ENCODE assay signal across 9 mouse cellular contexts in genomic region chr5:137738516-137738915, GRCm38 (mm10). TPM values are rescaled to one million over a fixed set of nuclear protein-coding genes. Genes with fewer than 3 reads are reported as not detected.
DNase-seq lines count a peak whose midpoint lies in the region; ATAC-seq and TF ChIP-seq lines count a peak whose summit lies in the region.
"Had no signal": no experiment of that assay in that cellular context is flagged by ENCODE, and none has a peak within 500 bp of the region (broad histone marks: within the 10 kb centered on the region; RNA-seq: fewer than 3 reads in every experiment).

No protein-coding gene starts in this region.

- H3K27me3 ChIP-seq in hindbrain, embryonic 10.5 days (ENCODE audit: insufficient read depth, poor library complexity, severe bottlenecking): peaks cover 9% of the 10 kb centered on the region; the same call in 1 of the 2 replicates
- no peaks in the 10 kb centered on the region for H3K27me3 ChIP-seq in neural tube, embryonic 14.5 days (ENCODE audit: control insufficient read depth, insufficient read depth, low read length)

- TF ChIP-seq CTCF in layer of hippocampus, adult 2 months (conservative IDR thresholded peaks at IDR 0.05): peak; percentile 69

- peaks cover 44% of the 10 kb centered on the region for H3K36me3 ChIP-seq in hindbrain, embryonic 10.5 days
- peaks cover 16% of the 10 kb centered on the region; the same call in 1 of the 2 replicates for H3K36me3 ChIP-seq in neural tube, embryonic 14.5 days (ENCODE audit: control insufficient read depth, insufficient read depth, low read length)

- H3K9me3 ChIP-seq in hindbrain, embryonic 10.5 days: 0 out of 2 replicates have a peak, but pooled peaks cover 3% of the 10 kb centered on the region
- no peaks in the 10 kb centered on the region for H3K9me3 ChIP-seq in neural tube, embryonic 14.5 days (ENCODE audit: control insufficient read depth, low read length)

- DNase-seq in layer of hippocampus, adult 2 months (ENCODE audit: low spot score in 2 of 2): no peak
- DNase-seq in layer of hippocampus, adult 11-12 months (ENCODE audit: low spot score): no peak
- peak; percentile 57 for DNase-seq in adipocyte (ENCODE audit: low spot score)
- no peak for DNase-seq in hindbrain, embryonic 10.5 days (ENCODE audit: low spot score)
- DNase-seq in gastrocnemius, postnatal 4 days (ENCODE audit: low spot score in 2 of 2): no peak
- no peak for DNase-seq in left cerebral cortex, postnatal 14 days (ENCODE audit: low spot score in 2 of 2)
- no peak for DNase-seq in lung, postnatal 36 days
- DNase-seq: right cerebral cortex, postnatal 25 days had no signal

- WGBS in hindbrain, embryonic 10.5 days: 55% methylated on average over 5 of the region's 5 CpGs
- 30% methylated on average over 5 of the region's 5 CpGs for WGBS in neural tube, embryonic 14.5 days

- H3K4me3 ChIP-seq in layer of hippocampus, adult 2 months: no peak overlapping the region
- H3K4me3 ChIP-seq in hindbrain, embryonic 10.5 days: peak overlapping the region; percentile 74; the same call in 1 of the 2 replicates
- no peak overlapping the region for H3K4me3 ChIP-seq in neural tube, embryonic 14.5 days (ENCODE audit: low read depth, low read length)

- H3K4me1 ChIP-seq in hindbrain, embryonic 10.5 days (replicated peaks): peaks cover 73% of the 10 kb centered on the region
- H3K4me1 ChIP-seq in neural tube, embryonic 14.5 days (ENCODE audit: control insufficient read depth, insufficient read depth, low read length): peaks cover 54% of the 10 kb centered on the region

- intact Hi-C loops in left cerebral cortex, postnatal 14 days (cut with DNase I): loop anchor here (5.0 kb wide), 1 partner anchor 56 kb away; the partner anchor contains the start of gene Agfg2

- peak overlapping the region; percentile 90 for H3K4me2 ChIP-seq in neural tube, embryonic 14.5 days (ENCODE audit: low read depth, low read length)

- H3K9ac ChIP-seq in neural tube, embryonic 14.5 days (replicated peaks; ENCODE audit: low read depth, low read length): no peak overlapping the region; the same call in 1 of the 2 replicates

- ATAC-seq in neural tube, embryonic 14.5 days (ENCODE audit: low read depth): no peak

- H3K27ac ChIP-seq in layer of hippocampus, adult 2 months: peak overlapping the region; percentile 89; the same call in 1 of the 2 replicates
- H3K27ac ChIP-seq in hindbrain, embryonic 10.5 days: peak overlapping the region; percentile 94; the same call in 1 of the 2 replicates
- H3K27ac ChIP-seq in neural tube, embryonic 14.5 days (ENCODE audit: low read depth, low read length): peak overlapping the region; percentile 12; the same call in 1 of the 2 replicates

RNA-seq across cellular contexts. Expression of gene Nyap1, which starts 2.9 kb away (rescaled TPM):
- total RNA-seq in layer of hippocampus, adult 2 months (2021): 10 to 100 TPM; 70.4 to 72.5 TPM
- 4.7 and 9.5 TPM in 2 replicates for polyA plus RNA-seq in hindbrain, embryonic 10.5 days (2016; fragmentation: Nextera tagmentation; extraction: Ambion mirVana)
- polyA plus RNA-seq in neural tube, embryonic 14.5 days (2014; fragmentation: Nextera tagmentation; extraction: Ambion mirVana): 13.6 and 22.3 TPM in 2 replicates
- total RNA-seq in gastrocnemius, postnatal 4 days (2021): 1 to 10 TPM in 1 of 2 experiments, under 1 TPM in 1; 0.73 to 1.2 TPM
- total RNA-seq in left cerebral cortex, postnatal 14 days (2021): 10 to 100 TPM; 78.5 to 83.4 TPM

RNA-seq across cellular contexts. Expression of gene Tsc22d4, which starts 7.0 kb away (rescaled TPM):
- 100 to 1,000 TPM; 160 to 174 TPM for total RNA-seq in layer of hippocampus, adult 2 months (2021)
- 82.5 and 86.0 TPM in 2 replicates for polyA plus RNA-seq in hindbrain, embryonic 10.5 days (2016; fragmentation: Nextera tagmentation; extraction: Ambion mirVana)
- polyA plus RNA-seq in neural tube, embryonic 14.5 days (2014; fragmentation: Nextera tagmentation; extraction: Ambion mirVana): 80.1 and 85.1 TPM in 2 replicates
- 100 to 1,000 TPM; 162 to 187 TPM for total RNA-seq in gastrocnemius, postnatal 4 days (2021)
- total RNA-seq in left cerebral cortex, postnatal 14 days (2021): 100 to 1,000 TPM; 169 to 181 TPM

RNA-seq across cellular contexts. Expression of gene Ppp1r35, which starts 40.1 kb away (rescaled TPM):
- 10 to 100 TPM; 19.8 to 25.4 TPM for total RNA-seq in layer of hippocampus, adult 2 months (2021)
- polyA plus RNA-seq in hindbrain, embryonic 10.5 days (2016; fragmentation: Nextera tagmentation; extraction: Ambion mirVana): 51.4 and 78.3 TPM in 2 replicates
- 37.8 and 43.7 TPM in 2 replicates for polyA plus RNA-seq in neural tube, embryonic 14.5 days (2014; fragmentation: Nextera tagmentation; extraction: Ambion mirVana)
- 10 to 100 TPM; 14.5 to 15.8 TPM for total RNA-seq in gastrocnemius, postnatal 4 days (2021)
- 10 to 100 TPM; 26.0 to 29.2 TPM for total RNA-seq in left cerebral cortex, postnatal 14 days (2021)

RNA-seq across cellular contexts. Expression of gene Mepce, which starts 48.9 kb away (rescaled TPM):
- 10 to 100 TPM; 43.6 to 49.2 TPM for total RNA-seq in layer of hippocampus, adult 2 months (2021)
- polyA plus RNA-seq in hindbrain, embryonic 10.5 days (2016; fragmentation: Nextera tagmentation; extraction: Ambion mirVana): 12.6 TPM in 2 replicates
- polyA plus RNA-seq in neural tube, embryonic 14.5 days (2014; fragmentation: Nextera tagmentation; extraction: Ambion mirVana): 13.1 and 17.0 TPM in 2 replicates
- total RNA-seq in gastrocnemius, postnatal 4 days (2021): 10 to 100 TPM; 25.0 to 34.2 TPM
- 10 to 100 TPM; 29.2 to 30.2 TPM for total RNA-seq in left cerebral cortex, postnatal 14 days (2021)

RNA-seq across cellular contexts. Expression of gene Zcwpw1, which starts 49.1 kb away (rescaled TPM):
- total RNA-seq in layer of hippocampus, adult 2 months (2021): 1 to 10 TPM; 5.7 to 8.1 TPM
- polyA plus RNA-seq in hindbrain, embryonic 10.5 days (2016; fragmentation: Nextera tagmentation; extraction: Ambion mirVana): 11.9 and 13.9 TPM in 2 replicates
- 11.2 and 13.9 TPM in 2 replicates for polyA plus RNA-seq in neural tube, embryonic 14.5 days (2014; fragmentation: Nextera tagmentation; extraction: Ambion mirVana)
- 1 to 10 TPM; 4.3 to 5.6 TPM for total RNA-seq in gastrocnemius, postnatal 4 days (2021)
- 1 to 10 TPM; 4.4 to 7.4 TPM for total RNA-seq in left cerebral cortex, postnatal 14 days (2021)

Comparison
In these comparisons a context has a peak if more than half of its experiments do, and no peak if none do; other contexts are left out.
1. H3K27ac ChIP-seq: peak in every context shown above with its lines; median percentile 94 in hindbrain, embryonic 10.5 days; 89 in layer of hippocampus, adult 2 months; 12 in neural tube, embryonic 14.5 days.
2. RNA of gene Nyap1, which starts 2.9 kb away (total RNA-seq): 78.5 to 83.4 TPM in left cerebral cortex, postnatal 14 days and 70.4 to 72.5 TPM in layer of hippocampus, adult 2 months; 0.73 to 1.2 TPM in gastrocnemius, postnatal 4 days; every median in the first group is over 10 times any median in the second.